Mouse (Mus musculus): ENCODE measurements around the gene Kif28.
A peak's percentile ranks its signal among the peaks of the same experiment; 100 is the strongest.
"Not testable (repeated sequence)": the region's sequence is repeated elsewhere in the genome, so short reads cannot be mapped to it uniquely, and the experiment has no call there.

The Kif28 gene

DNA sequence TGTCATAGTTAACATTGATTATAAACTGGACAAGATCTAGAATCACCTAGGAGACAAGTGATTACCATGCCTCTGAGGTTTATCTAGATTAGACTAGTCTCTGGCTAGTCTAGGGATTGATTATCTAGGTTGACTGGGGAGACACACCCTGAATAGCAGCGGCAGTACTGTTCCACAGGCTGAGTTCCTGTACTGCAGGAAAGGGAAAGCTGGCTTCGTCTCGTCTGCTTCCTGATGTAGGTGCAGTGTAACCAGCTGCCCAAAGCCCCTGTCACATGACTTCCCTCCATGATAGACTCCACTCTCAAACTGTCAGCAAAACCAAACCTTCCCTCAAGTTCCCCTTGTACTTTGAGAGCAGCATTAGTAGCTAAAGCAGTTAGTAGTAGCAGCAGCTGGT, 40.9 kb downstream of the Kif28 start:
- no peak for DNase-seq (ENCODE audit: low spot score)

DNA sequence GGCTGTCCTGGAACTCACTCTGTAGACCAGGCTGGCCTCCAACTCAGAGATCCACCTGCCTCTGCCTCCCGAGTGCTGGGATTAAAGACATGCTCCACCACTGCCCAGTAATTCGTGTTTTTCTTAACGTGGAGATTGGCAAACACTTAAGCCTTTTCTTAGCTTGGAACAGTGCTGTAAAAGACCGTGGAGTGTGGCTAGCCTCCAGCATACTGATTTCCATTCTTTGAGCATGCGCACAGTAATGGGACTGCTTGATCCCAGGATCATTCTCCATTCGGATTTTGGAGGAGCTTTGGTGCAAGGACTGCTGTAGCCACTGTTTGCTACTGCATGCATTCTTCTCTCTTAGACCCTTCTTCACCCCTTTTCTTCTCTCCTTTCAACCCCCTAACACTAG, 55.6 kb downstream of the Kif28 start:
- no peak for DNase-seq (ENCODE audit: low spot score)

DNA sequence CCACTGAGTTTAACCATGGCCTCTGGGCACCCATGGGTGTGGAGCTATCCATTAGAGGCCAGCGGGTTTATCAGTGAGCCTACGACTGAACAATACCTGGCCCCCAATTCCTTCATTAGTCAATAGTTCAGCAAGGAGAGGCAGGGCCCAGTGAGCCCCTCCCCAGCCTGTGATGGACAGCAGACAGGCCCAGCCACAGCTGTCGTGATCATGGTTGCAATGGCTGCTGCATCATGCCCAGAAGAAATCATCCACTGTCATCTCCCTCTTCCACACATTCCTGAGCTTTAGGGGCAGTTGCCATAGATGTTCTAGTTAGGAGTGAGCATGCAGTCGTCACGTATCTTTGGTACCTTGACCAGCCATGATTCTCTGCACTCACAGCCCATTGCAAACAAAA, 56.2 kb downstream of the Kif28 start:
- DNase-seq (ENCODE audit: low spot score): no peak

DNA sequence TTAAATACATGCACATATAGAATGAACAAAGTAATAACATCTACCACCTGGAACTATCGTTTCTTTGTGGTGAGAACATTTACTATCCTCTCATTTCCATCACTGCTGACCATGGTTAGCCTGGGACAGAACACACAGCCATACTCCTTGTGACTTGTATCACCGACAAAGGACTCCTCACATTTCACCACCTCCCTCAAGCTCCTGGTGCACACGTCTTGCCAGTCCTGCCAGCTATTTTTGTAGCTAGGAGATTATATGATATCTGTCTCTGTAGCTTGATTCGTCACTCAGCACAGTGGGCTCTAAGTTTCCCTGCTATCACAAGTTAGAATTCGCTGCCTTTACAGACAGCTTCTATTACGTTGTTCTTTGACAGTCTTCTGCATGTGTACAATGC, 56.7 kb downstream of the Kif28 start:
- no peak for DNase-seq (ENCODE audit: low spot score)

DNA sequence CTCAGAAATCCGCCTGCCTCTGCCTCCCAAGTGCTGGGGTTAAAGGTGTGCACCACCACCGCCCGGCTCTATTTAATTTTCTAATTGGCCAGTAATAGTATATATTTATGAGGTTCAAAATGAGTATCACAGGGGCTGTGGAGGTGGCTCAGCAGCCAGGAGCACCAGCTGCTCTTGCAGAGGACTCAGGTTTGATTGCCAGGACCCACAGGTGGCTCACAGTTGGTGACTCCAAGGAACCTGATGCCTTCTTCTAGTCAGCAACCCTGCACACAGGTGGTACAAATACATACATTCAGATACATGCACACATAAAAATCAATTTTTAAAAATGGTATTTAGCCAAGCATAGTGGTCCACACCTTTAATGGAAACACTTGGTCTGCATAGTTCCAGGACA, 57.1 kb downstream of the Kif28 start:
- no peak for DNase-seq (ENCODE audit: low spot score)

DNA sequence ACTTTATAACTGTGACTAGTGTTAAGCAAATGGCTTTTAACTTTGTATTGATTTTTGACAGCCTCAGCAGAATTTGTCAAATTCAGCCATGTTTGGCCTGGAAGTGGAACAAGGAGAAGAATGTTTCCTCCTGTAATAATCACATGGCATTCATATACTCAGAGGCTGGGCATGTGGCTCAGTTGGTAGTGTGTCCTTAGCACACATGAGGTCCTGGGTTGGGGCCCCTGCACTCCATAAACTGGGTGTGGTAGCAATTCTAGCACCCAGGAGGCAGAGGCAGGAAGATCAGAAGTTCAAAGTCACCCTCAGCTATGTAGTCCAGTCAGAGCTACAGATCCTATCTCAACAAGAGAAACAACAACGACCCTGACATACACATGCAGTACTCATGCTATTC, 57.8 kb downstream of the Kif28 start:
- DNase-seq (ENCODE audit: low spot score): no peak

DNA sequence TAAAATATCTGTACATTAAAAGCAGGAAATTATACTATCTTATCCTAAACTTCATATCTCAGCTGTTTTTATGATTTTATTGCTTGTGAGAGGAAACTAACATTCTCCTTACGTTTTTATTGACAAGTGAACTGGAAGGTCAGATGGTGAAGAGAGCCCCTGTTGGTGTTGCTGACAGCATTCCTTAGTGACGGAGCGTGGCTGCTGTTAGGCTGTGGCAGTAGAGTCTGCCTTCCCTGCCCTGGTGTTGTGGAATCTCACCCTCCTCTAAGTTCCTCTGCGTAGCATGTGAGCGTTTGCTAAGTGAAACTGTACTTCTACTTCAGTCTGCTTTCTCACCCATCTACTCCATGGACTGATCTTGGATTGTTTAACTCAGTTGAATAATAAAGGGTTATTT, 58.3 kb downstream of the Kif28 start:
- no peak for DNase-seq (ENCODE audit: low spot score)

DNA sequence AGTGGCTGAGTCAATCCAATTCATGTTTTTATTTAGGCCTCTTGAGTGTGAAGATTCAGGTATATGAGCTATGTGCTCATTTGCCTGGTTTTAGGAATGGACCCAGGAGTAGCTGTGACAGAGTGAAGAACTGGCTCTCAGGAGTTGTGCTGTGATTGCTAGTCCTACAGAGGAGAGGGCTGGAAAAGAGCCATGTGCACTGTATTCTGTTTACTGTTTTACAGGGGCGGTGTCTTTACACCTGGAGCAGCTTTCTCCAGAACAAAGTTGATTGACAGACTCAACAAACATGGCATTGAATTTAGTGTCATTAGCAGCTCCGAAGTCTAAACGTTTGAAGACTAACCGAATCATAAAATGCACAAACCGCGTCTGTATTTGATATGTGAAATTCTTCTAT, 58.7 kb downstream of the Kif28 start:
- DNase-seq (ENCODE audit: low spot score): no peak

DNA sequence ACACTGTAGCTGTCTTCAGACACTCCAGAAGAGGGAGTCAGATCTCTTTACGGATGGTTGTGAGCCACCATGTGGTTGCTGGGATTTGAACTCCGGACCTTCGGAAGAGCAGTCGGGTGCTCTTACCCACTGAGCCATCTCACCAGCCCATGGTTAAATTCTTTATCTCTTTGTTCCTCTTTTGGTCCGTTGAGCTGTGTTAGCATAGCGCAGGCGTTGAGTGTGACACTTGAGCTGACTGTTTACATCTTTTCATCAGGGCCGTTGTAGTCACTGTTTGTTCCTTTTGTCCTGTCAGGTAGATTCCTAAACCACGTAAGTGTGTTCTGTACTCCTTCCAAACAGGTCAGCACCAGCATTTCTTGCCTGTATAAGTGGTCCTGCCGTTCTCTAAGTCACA, 62.3 kb downstream of the Kif28 start:
- DNase-seq (ENCODE audit: low spot score): not testable (repeated sequence)

DNA sequence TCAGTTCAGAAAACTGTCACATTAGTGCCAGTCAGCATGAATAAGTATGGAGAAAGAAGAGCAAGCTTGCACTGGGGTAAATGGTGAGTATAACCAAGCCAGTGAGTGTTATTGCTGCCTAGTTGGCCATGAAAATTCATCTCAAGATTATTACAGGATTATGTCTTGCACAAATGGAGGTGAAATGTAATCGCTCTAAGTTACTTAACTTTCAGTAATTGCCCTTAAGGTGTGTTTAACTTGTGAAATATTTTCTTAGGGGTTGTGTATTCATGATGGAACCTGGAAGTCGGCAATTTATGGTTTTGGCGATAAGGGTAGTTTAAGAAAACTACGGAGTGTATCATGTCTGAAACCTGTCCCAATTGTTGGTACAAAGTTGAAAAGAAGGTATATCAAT, 65.7 kb downstream of the Kif28 start:
- no peak for DNase-seq (ENCODE audit: low spot score)

DNA sequence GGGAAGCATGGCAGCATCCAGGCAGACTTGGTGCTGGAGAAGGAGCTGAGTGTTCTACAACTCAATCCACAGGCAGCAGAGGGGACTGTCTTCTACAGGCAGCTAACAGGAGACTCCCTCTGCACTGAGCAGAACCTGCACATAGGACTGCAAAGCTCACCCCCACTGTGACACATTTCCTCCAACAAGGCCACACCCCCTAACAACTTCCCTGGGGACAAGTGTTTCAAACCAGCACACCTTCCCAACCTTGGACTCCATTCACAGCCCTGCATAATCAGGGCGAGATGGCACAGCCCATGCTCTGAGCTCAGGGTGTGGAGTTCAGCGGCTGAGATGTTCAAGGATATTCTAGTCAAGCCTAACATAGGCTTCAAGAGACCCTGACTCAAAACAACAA, 68.0 kb downstream of the Kif28 start:
- no peak for DNase-seq (ENCODE audit: low spot score)

DNA sequence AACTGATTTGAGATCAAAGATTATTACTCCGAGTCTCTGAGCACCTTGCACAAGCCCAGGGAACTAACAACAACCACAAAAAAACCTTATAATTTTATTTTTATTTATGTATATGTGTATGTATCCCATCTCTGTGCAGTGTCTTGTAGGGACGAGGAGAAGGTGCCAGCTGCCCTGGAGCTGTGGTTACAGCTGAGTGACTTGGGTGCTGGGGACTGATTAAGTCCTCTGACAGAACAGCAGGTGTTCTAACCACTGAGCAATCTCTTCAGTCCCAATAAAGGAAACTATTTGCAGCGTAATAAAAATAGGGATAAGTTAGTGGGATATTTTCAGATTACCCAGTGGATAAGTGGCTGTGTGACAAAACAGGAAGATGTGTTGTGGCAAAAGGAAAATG, 70.7 kb downstream of the Kif28 start:
- DNase-seq (ENCODE audit: low spot score): no peak

DNA sequence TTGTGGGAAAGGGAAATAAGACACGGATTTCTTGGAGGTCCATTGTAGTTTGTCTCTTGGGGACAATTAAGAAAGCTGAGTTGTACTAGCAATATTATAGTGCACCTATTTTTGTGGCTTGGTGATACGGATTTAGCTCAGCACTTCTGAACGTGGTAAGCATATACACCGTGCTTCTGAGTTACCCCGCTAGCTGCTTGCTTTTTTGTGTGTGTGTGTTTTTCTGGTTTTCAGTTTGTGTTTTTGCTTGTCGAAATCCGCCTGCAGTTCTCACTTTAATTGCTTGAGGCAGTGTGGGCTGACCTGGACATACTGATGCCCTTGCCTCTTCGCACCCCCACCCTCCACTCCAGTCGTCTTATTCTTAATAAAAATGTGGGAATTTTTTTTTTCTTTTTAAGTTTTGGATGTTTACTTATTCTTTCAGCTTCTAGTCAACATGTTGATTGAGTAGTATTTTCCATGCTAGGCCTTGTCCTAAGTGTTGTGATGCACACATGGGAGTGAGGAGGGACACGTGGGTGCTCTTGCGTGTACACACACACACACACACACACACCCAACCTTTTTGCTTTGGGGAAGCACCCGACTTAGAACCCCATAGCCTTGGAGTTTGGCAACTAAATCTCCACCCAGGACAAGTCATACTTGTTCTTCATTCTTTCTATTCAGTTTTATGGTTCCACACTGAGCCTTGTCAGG, 76.1 kb downstream of the Kif28 start:
- no peak for DNase-seq (ENCODE audit: low spot score)

DNA sequence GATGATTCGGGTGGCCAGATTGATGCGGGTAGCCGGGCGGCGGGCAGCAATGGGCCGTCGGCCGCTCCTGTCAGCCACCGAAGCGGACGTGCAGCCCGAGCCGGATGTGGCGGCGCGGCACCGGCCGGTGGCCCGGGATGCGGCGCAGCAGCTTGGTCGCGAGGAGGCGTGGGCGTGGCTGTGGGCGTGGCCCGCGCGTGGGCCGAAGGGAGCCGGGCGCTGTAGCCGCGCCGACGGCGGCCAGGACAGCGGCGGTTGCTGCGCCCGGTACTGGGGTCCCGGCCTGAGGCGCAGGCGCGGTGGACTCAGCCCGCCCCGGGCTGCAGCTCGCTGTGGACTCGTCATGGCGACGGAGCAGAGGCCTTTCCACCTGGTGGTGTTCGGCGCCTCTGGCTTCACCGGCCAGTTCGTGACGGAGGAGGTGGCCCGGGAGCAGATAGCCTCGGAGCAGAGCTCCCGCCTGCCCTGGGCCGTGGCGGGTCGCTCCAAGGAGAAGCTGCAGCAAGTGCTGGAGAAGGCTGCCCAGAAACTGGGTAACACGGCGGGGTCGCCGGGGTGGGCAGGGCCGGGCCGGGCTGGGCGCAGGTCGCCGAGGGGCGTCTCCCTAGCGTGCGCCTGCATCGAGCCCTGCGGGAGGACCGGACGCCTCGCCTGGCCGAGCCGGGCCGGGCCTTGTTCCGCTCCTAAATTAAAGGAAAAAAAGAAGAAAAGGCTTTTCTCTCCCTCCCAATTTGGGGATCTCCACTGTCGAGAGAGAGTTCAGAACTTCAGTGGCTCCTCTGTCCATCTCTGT, 76.9 kb downstream of the Kif28 start, which contains the start of gene Sccpdh:
Sccpdh (plus strand) TSS at position 198 of the 793 bp plus-strand sequence.
- DNase-seq (ENCODE audit: low spot score): peak; percentile 92

DNA sequence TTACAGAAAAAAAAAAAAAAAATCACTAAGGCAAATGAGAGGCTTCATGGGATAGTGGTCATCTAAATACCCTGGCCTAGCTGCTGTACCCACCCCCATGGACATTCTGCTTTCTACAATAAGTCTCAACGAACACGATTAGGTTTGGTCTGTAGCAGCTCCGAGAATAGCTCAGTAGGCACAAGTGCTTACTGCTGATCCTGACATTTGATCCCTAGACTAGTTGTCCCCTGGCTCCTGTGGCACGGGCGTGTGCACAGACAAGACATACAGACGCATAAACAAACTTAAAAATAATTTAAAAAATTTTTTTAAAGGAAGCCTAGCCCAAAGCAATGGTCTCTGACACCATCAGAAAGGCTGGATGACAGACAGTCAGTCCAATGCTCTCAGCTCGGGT, 77.6 kb downstream of the Kif28 start:
- no peak for DNase-seq (ENCODE audit: low spot score)

DNA sequence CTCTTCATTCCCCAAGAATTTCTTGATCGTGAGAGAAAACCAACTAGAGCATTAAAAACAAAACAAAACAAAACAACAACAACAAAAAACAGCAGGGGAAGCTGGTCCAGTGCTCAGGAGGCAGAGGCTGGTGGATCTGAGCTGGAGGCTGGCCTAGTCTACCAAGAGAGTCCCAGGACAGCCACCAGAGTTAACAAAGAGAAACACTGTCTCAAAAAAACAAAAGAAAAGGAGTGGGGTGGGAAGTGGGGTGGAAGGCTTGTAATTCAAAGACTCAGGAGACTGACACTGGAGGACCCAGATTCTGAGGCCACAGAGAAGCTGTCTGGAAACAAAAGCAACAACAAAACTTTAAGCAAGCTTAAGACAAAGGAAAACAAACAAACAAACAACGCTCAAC, 78.1 kb downstream of the Kif28 start:
- no peak for DNase-seq (ENCODE audit: low spot score)

DNA sequence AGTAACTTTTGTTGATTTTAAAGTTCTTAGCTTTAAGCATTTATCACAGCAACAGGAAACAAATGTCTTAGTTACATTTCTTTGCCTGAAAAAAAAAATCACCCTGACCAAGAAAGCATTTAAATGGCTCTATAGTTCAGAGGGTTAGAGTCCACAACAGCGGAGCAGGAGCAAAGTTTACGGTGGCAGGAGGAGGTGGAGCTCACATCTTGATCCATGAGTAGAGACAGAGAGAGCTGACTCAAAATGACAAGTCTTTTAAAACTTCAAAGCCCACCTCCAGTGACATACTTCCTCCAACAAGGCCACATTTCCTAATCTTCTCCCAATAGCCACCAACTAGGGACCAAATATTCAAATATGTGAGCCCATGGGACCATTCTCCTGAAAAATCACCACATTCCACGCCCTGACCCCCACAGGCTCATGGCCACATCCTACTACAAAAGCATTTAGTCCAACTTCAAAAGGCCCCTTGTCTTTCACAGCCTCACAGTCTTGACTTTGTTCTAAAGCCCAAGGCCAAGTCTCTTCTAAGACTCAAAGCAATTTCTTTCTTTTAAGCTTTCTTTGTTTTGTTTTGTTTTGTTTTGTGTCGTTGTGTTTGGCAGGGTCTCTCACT, 80.7 kb downstream of the Kif28 start:
- no peak for DNase-seq (ENCODE audit: low spot score)

DNA sequence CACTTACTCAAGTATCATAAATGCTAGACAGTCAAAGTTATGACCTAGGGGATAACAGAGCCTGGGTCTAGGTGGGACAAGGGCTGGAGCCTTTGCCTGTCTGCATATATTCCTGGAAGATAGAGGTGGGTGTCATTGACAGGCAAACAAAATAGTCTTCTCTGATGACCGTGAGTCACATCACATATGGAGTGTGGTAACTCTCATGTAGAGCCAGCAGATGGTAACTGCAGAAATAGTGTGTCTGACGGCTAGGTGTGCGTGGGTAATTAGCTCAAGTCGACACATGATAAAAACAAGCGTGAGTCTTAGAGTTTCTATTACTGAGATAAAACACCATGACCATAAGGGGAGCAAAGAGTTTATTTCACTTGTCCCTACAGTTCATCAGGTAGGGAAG, 82.0 kb downstream of the Kif28 start:
- DNase-seq (ENCODE audit: low spot score): no peak

DNA sequence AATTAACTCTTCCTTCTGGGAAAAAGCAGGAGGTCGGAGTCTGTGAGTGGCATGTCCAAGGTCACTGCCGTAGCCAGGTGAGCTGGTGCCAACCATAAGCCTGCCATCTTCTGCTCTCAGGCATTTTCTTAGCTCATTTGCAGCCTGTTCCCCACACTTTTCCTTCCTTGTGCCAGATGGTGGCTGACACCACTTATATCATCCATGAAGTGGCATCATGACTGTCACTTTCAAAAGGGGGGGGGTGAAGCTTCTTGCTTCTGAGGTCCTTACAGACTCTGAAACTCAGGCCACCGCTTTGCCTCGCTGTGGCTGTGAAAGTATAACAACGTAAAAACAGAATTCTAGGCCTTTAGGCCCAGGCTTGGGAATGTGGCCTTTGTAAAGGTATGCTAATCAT, 93.8 kb downstream of the Kif28 start:
- no peak for DNase-seq (ENCODE audit: low spot score)

DNA sequence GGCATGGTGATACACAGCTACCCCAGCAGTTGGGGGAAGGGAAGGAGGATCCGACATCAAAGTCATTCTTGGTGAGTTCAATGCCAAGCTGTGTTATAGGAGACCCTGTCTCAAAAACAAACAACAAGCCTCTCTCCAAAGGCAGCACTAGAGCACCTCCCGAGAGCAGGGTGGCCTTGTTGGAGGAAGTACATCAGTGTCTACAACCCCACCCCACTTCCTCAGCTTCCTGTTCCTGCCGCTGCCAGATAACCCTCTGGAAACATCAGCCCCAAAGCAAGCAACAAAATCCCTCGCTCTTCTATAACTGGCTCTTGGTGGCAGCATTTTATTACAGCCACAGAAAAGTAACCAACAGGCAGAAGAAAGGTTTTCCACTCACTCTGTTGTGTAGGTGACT, 94.8 kb downstream of the Kif28 start:
- DNase-seq (ENCODE audit: low spot score): no peak

DNA sequence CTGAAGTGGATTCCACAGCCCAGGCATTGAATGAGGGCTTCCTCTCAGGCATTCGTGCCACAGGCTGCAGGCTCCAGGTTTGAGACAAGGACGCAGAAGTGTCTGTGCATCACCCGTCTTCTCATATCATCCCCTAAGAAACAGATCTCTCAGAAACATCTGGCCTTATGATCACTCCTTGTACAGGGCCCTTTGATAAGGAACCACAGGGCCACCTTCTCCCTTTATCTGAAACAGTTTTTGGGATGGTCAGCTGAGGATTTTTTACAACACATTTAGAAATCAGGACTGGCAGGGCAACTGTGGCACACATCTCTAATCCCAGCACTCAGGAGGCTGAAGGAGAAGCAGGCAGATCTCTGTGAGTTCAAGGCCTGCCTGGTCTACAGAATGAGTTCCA, 95.7 kb downstream of the Kif28 start:
- no peak for DNase-seq (ENCODE audit: low spot score)

DNA sequence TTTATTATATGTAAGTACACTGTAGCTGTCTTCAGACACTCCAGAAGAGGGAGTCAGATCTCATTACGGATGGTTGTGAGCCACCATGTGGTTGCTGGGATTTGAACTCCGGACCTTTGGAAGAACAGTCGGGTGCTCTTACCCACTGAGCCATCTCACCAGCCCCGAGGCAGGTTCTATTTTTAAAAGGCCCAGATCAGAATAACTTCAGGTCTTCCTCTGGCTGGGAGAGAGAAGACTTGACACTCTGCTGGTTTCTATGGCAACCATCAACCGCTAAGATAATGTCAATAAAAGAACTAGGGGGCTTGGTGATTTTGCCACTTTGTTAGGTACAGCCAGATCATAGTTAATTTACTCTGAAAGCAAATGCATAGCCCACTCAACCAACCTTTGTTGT, 96.4 kb downstream of the Kif28 start:
- not testable (repeated sequence) for DNase-seq (ENCODE audit: low spot score)

DNA sequence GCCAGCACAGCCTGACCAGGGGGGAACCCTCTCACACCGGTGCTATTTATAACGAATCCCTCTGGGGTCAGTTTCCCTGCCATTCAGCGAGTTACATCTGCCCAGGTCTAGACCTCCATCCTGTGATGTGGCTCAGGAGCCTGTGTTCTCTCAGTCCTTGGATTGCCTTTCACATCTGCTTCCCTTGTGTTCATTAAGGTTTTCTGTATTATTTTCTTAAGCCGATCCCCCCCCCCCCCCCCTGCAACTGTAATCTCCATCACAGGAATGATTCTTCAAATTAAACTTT, 99.1 kb downstream of the Kif28 start:
- no peak for DNase-seq (ENCODE audit: low spot score)

Measured in urinary bladder, postnatal 14 days (tissue).